Mouse (Mus musculus): ENCODE results near the gene Nags. TPM values are rescaled to one million over a fixed set of nuclear protein-coding genes. Genes with fewer than 3 reads are reported as not detected.

Gene Nags
- total RNA-seq, 2 experiments from 2014 or later = not detected

DNA sequence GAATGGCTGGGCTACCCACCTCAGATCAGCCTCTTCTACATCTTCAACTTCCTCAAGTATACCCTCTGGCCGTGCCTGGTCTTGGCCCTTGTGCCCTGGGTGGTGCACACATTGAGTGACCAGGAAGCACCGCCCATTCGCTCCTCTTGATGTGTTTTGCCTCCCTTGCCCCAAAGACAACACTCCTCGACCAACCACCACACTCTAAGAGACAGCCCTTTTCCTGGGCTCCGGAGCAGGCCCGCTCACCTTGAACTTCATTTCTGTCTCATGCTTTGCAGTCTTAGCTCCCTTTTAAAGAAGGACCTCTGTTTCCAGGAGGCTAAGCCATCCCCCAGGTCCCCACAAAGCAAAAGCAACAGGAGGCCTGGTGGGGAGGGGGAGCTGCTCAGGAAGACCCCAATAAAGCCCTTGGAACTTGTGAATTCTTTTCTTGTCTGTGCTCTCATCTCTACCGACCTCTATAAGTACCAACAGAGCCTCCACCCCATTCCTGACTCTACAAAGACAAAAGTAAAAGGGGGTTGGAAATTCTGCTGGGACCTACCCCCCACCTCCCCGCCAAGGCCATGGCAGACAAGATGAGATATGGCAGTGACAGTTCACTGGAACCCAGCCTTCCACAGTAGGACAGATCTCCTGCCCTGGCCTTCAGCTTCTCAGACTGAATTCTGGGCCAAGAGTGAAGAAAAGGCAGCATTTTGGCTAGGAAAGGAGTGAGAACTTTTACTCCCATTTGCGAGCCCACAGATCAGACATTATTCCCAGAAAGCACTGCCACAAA is 48.5 kb downstream of the Nags start:
- no peak overlapping the region for H3K27ac ChIP-seq

DNA sequence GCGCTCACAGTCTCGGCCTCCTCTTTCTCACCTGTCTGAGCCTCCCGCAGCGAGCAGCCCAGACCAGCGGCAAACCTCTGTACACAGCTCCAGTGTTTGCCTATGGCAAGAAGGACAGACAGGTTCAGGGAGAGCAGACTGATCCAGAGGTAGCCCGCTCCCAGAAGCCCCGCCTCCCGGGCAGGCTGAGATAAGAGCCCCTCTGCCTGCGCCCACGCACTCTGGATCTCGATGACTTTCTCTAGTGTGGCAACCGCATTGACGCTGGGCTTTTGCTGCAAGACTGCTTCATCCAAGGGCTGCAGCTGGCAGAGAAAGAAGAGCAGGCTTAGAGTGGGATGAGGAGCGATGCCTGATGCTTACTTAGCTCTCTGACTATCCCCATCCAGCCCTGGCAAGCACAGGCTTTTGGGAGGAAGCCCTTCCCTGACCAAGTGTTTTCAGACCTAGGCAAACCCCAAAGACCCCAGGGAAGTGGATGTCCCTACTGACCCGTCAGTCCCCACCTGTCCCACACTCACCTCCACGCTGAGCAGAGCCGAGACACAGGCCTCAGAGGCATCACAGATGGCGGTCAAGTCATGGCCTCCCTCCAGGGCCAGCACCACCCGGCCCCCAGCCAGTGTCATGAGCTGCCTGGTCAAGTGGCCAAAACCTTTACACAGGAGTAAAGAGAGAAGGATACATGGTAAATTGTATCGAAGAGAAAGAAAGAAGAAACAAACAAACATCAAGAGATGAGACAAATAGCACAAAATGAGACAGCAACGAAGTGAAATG is 50.9 kb downstream of the Nags start:
- DNase-seq (ENCODE audit: low spot score in 2 of 2) = peak; percentile 51 to 71
- peak overlapping the region; percentile 69 for H3K27ac ChIP-seq
- no peak for TF ChIP-seq CTCF (conservative IDR thresholded peaks at IDR 0.05)
- no peak overlapping the region for H3K4me3 ChIP-seq

More for the DNA sequence above, 48.5 kb downstream of the Nags start:
- no peak for DNase-seq (ENCODE audit: low spot score in 2 of 2)
- TF ChIP-seq CTCF (conservative IDR thresholded peaks at IDR 0.05) = no peak
- no peak overlapping the region for H3K4me3 ChIP-seq

DNA sequence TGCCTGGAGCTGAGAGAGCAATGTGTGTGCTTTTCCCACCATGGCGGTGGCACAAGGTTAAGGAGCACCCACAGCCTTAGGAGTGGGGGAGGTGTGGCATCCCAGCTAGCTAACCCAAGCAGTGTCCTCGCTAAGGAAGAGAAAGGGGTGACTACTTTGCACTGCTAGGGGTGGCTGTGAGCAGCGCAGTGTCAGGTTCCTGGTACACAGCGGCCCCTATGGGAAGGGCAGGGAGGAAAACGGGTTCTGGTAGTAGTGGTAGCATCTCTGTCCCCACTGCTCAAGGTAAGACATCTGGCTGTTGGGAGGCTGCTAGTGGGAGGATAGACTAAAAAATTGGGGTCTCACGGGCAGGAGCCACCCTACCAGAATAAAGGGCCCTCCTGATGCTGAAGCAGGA is 52.9 kb downstream of the Nags start:
- TF ChIP-seq CTCF (conservative IDR thresholded peaks at IDR 0.05) = peak; percentile 25; the same call in 1 of the 2 replicates
- Histone ChIP-seq H3K27ac (peak overlapping the region; percentile 48; the same call in 1 of the 2 replicates), H3K4me3 (no peak overlapping the region)
- DNase-seq (ENCODE audit: low spot score in 2 of 2) = no peak

Other genes with a start within 250 kb of the Nags start
- not detected for gene Sost, start 178.5 kb upstream of the Nags start, total RNA-seq (2021)
- not detected for gene Cfap97d1, start 161.2 kb upstream of the Nags start, total RNA-seq (2021)
- 100 to 1,000 TPM; 149 to 155 TPM for gene Dusp3, start 158.5 kb upstream of the Nags start, total RNA-seq (2021)
- 10 to 100 TPM; 88.3 to 94.4 TPM for gene Mpp3, start 117.1 kb upstream of the Nags start, total RNA-seq (2021)
- gene Cd300lg, start 104.0 kb upstream of the Nags start, total RNA-seq (2021) = not detected
- gene Mpp2, start 57.0 kb upstream of the Nags start, total RNA-seq (2021) = 100 to 1,000 TPM; 147 to 149 TPM
- gene Ppy, start 44.2 kb upstream of the Nags start, total RNA-seq (2021) = not detected
- gene Pyy, start 37.7 kb upstream of the Nags start, total RNA-seq (2021) = not detected
- 10 to 100 TPM; 26.5 to 27.1 TPM for gene Tmem101, start 10.9 kb downstream of the Nags start, total RNA-seq (2021)
- 10 to 100 TPM; 56.6 to 56.9 TPM for gene Lsm12, start 39.8 kb downstream of the Nags start, total RNA-seq (2021)
- 10 to 100 TPM; 58.2 to 59.7 TPM for gene G6pc3, start 44.1 kb downstream of the Nags start, total RNA-seq (2021)
- gene Hdac5, start 84.7 kb downstream of the Nags start, total RNA-seq (2021) = 100 to 1,000 TPM; 233 to 243 TPM
- gene BC030867, start 103.4 kb downstream of the Nags start, total RNA-seq (2021) = 1 to 10 TPM; 1.0 to 1.1 TPM
- 1 to 10 TPM; 2.0 TPM for gene Asb16, start 123.2 kb downstream of the Nags start, total RNA-seq (2021)
- gene Tmub2, start 139.4 kb downstream of the Nags start, total RNA-seq (2021) = 10 to 100 TPM; 61.1 to 67.4 TPM
- gene Atxn7l3, start 151.1 kb downstream of the Nags start, total RNA-seq (2021) = 100 to 1,000 TPM; 165 to 169 TPM
- 100 to 1,000 TPM; 122 to 138 TPM for gene Ubtf, start 174.2 kb downstream of the Nags start, total RNA-seq (2021)
- under 1 TPM; 0.15 to 0.23 TPM for gene Slc4a1, start 220.7 kb downstream of the Nags start, total RNA-seq (2021)
- gene Rundc3a, start 247.9 kb downstream of the Nags start, total RNA-seq (2021) = 100 to 1,000 TPM; 482 to 488 TPM

Measured in layer of hippocampus, adult 2 months (tissue).